Mouse (Mus musculus): Measurements from ENCODE around the gene Macc1.

The Macc1 gene

DNA sequence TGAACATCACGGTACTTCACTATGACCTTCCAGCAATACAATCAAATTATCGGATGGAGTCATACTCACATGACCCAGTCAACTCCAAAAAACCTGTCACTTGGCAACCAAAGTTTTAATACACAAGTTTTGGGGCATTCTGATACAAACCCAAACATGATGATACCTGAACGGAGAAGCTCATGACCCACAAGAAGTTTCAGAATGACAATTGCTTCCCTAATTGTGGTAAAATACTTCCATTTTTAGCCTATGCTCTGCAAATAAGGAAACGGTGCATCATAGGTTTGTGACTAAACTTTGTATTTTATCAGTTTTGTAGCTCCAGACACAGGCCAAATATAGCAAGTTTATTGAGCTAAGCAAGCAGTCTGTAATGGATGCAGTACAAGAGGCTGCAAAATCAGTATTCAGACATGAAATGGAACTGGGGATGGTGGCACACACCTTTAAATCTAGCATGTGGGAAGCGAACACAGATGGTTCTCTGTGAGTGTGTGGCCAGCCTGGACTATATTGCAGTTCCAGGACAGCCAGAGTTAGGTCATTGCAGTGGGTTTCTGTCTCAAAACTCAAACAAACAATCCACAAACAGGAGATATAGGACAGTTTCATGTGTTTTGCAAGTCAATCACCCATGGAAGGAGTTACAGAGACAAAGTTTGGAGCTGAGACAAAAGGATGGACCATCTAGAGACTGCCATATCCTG is 170.0 kb downstream of the Macc1 start:
- DNase-seq (ENCODE audit: low read depth, low spot score), result no peak

DNA sequence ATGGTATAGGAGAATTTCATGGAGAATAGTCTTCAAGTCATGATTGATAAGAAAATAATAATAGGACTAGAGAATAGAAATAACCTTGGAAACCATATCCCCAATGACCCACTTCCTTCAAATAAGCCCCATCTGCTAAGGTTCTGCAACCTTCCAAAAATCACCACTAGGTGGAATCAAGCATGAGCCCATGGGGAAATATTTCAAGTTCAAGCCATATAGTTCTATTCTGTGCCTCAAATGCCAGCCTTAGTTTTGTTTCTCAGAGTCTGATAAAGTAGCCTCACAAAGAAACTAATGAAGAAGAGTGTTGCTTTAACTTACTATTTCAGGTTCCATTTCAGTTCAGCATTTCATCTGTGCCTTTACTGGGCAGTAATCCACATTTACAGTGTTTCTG is 197.1 kb downstream of the Macc1 start:
- DNase-seq (ENCODE audit: low read depth, low spot score), result peak; percentile 10

Data from ES-CJ7 (cell line).